Mouse (Mus musculus) brain, embryonic 14.5 days (tissue): ENCODE data around the gene Rln1.

Experiments
- CTCF ChIP-seq: fragments of 200-500 bp; IDR thresholded peaks from 2 replicates; pipeline ENCODE4 v1.5.1; 2012; ENCODE audit warnings: inconsistent platforms, mild to moderate bottlenecking, moderate library complexity, borderline replicate concordance; ENCODE audit not compliant: insufficient read depth, insufficient read length; ENCODE audit errors: extremely low read depth
- POLR2A ChIP-seq: fragments of 200-500 bp; IDR thresholded peaks from 2 replicates; pipeline ENCODE4 v1.6.1; 2012; ENCODE audit warnings: mild to moderate bottlenecking, inconsistent platforms, borderline replicate concordance; ENCODE audit not compliant: poor library complexity, insufficient read depth, insufficient read length, severe bottlenecking; ENCODE audit errors: extremely low read depth

GRCm38 (mm10) chr19:29325852-29326180, 8.7 kb downstream of the Rln1 start:
- no peak for TF ChIP-seq CTCF
- TF ChIP-seq POLR2A, result no peak
